Mouse (Mus musculus) neural tube, embryonic 13.5 days (tissue): ENCODE data around the gene Gm26965. TPM values are rescaled to one million over a fixed set of nuclear protein-coding genes. Genes with fewer than 3 reads are reported as not detected.
A peak's percentile ranks its signal among the peaks of the same experiment; 100 is the strongest.
"Not testable (repeated sequence)": the region's sequence is repeated elsewhere in the genome, so short reads cannot be mapped to it uniquely, and the experiment has no call there.

Source experiments
- ATAC-seq: fragments of 200-750 bp; cut with Nextera tagmentation; 2 replicates; pipeline ENCODE4 v1.8.0; 2017; ENCODE audit warnings: low read depth, mild to moderate bottlenecking, moderate TSS enrichment, moderate library complexity
- H3K27ac ChIP-seq: fragments of 300-500 bp; sonication (generic); replicated peaks from 2 replicates; pipeline ENCODE4 v1.5.1; 2015; ENCODE audit warnings: moderate library complexity, mild to moderate bottlenecking, inconsistent platforms
- H3K27me3 ChIP-seq: fragments of 300-500 bp; sonication (generic); 2 replicates; pipeline ENCODE4 v1.6.1; 2015; ENCODE audit warnings: mild to moderate bottlenecking, inconsistent platforms
- H3K36me3 ChIP-seq: fragments of 300-500 bp; sonication (generic); 2 replicates; pipeline ENCODE4 v1.6.1; 2015; ENCODE audit warnings: mild to moderate bottlenecking, inconsistent platforms
- H3K4me1 ChIP-seq: fragments of 300-500 bp; sonication (generic); replicated peaks from 2 replicates; pipeline ENCODE4 v1.6.1; 2015; ENCODE audit warnings: inconsistent platforms
- H3K4me2 ChIP-seq: fragments of 300-500 bp; sonication (generic); 2 replicates; pipeline ENCODE4 v1.6.1; 2015; ENCODE audit warnings: inconsistent platforms, mild to moderate bottlenecking, moderate library complexity
- H3K4me3 ChIP-seq: fragments of 300-500 bp; sonication (generic); 2 replicates; pipeline ENCODE4 v1.5.1; 2015; ENCODE audit warnings: mild to moderate bottlenecking, inconsistent platforms
- H3K9ac ChIP-seq: fragments of 300-500 bp; sonication (generic); 2 replicates; pipeline ENCODE4 v1.6.1; 2015; ENCODE audit warnings: moderate library complexity, mild to moderate bottlenecking, inconsistent platforms
- H3K9me3 ChIP-seq: fragments of 300-500 bp; sonication (generic); 2 replicates; pipeline ENCODE4 v1.6.1; 2016; ENCODE audit warnings: inconsistent platforms
- WGBS: fragments of 180-500 bp; shearing (Covaris S2); methylation state at CpG from one replicate; pipeline ENCODE4 v1.1.7; 2015; 5-methylcytosine and 5-hydroxymethylcytosine counted together
- polyA plus RNA-seq: library from polyadenylated mRNA; unstranded; fragments of >200 nt; fragmentation: Nextera tagmentation; extraction: Ambion mirVana; gene quantifications from 2 replicates; pipeline ENCODE4 v1.2.1, GENCODE M21; 2015

The Gm26965 gene
- polyA plus RNA-seq, 1 experiment from 2014 or later = not detected

GRCm38 (mm10) chr13:67483625-67484423 lies 42.1 kb downstream of the Gm26965 start, which contains the start of gene Zfp874b:
TSS of gene Zfp874b (minus strand) at chr13:67484258.
- H3K27me3 ChIP-seq = no peaks in the 10 kb centered on the region
- peak; percentile 97 for ATAC-seq
- peaks cover 12% of the 10 kb centered on the region for H3K36me3 ChIP-seq
- H3K4me3 ChIP-seq = peak within 1 kb of the TSS; percentile 59
- peak within 1 kb of the TSS; percentile 67 for H3K9ac ChIP-seq
- no peaks in the 10 kb centered on the region for H3K9me3 ChIP-seq
- peaks cover 13% of the 10 kb centered on the region for H3K4me1 ChIP-seq
- WGBS = 6% methylated on average over 20 of the region's 20 CpGs
- H3K27ac ChIP-seq = no peak within 1 kb of the TSS
- peak within 1 kb of the TSS; percentile 62 for H3K4me2 ChIP-seq

DNA sequence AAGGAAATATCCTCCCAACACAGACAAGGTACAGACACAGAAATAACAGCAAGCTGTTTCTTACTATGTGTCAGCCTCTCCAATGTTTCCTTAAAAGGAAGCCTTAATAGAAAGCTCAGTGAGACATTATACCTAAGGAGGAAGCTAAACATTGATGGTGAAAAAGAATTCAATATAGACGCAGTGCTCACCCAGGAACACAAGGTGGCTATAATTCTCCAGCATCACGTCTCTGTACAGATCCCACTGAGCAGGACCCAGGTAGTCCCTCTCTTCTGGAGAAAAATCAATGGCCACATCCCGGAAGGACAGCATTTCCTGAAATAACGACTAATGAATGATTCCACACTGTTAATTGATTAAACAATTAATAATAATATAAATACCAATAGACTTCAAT lies 44.4 kb downstream of the Gm26965 start:
- no peak for ATAC-seq
- no peaks in the 10 kb centered on the region for H3K9me3 ChIP-seq
- 72% methylated on average over 4 of the region's 4 CpGs for WGBS

GRCm38 (mm10) chr13:67469274-67469673 lies 56.7 kb downstream of the Gm26965 start:
- Histone ChIP-seq H3K4me1 (no peaks in the 10 kb centered on the region), H3K9me3 (no peaks in the 10 kb centered on the region), H3K27ac (no peak overlapping the region), H3K4me3 (no peak overlapping the region), H3K4me2 (no peak overlapping the region), H3K27me3 (no peaks in the 10 kb centered on the region), H3K9ac (no peak overlapping the region), H3K36me3 (peaks cover 25% of the 10 kb centered on the region)
- WGBS = 88% methylated on average over 3 of the region's 3 CpGs
- no peak for ATAC-seq

More for the DNA sequence above, 44.4 kb downstream of the Gm26965 start:
- H3K4me2 ChIP-seq = no peak overlapping the region
- no peak overlapping the region for H3K27ac ChIP-seq
- no peak overlapping the region for H3K4me3 ChIP-seq
- no peaks in the 10 kb centered on the region for H3K36me3 ChIP-seq
- H3K4me1 ChIP-seq = peaks cover 13% of the 10 kb centered on the region
- no peaks in the 10 kb centered on the region for H3K27me3 ChIP-seq
- no peak overlapping the region for H3K9ac ChIP-seq

- not testable (repeated sequence) for H3K4me1 ChIP-seq, H3K36me3 ChIP-seq, H3K27me3 ChIP-seq, H3K4me3 ChIP-seq, H3K4me2 ChIP-seq, ATAC-seq, H3K9ac ChIP-seq, H3K27ac ChIP-seq, H3K9me3 ChIP-seq
- 88% methylated on average over 3 of the region's 5 CpGs for WGBS
These were observed 62.3 kb downstream of the Gm26965 start for GRCm38 (mm10) chr13:67463506-67464185.

GRCm38 (mm10) chr13:67452021-67452309 lies 74.0 kb downstream of the Gm26965 start:
- Histone ChIP-seq H3K4me1 (peaks cover 11% of the 10 kb centered on the region), H3K27ac (no peak overlapping the region), H3K9ac (peak overlapping the region; percentile 74), H3K4me2 (peak overlapping the region; percentile 65), H3K27me3 (no peaks in the 10 kb centered on the region), H3K36me3 (peaks cover 11% of the 10 kb centered on the region), H3K9me3 (0 out of 2 replicates have a peak, but pooled peaks cover 3% of the 10 kb centered on the region), H3K4me3 (peak overlapping the region; percentile 50)
- ATAC-seq = peak; percentile 62; the same call in 1 of the 2 replicates
- 2% methylated on average over 3 of the region's 3 CpGs for WGBS

DNA sequence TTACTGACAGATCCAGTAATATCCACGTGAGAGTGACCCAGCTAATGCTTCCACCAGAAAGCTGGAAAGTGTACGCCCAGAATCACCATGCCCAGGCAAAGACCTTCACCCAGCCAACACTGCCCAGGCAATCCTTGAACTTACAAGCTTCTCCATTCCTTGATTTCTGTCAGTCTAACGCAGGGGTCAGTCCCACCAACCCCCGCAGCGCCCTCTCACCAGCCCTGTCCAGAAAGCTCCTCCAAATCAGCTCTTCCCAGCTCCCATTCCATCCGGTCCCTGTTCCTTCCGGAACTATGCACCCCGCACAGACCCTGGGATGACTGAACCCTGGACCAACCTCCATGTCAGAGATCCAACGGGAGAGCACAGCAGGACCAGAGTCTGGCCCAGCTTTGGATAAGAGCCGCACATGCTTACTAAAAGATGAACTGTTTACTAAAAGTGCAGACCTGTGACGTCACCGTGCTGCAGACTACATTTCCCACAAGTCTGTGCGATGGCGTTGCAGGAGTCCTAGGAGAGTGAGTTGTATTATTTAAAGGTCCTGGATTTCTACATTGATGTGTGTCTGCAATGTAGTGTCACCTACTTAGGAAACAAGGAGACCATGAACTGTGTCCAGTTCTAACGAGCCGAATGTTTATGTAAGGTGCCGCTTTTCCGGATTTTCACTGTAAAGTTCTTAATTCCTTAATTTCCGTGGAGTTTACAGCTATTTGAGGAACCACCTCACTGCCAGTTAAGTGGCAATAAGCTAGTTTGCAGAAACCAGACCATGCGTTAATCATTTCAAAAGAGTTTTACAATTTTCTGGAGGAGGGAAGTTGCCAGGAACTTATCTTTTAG lies 74.6 kb downstream of the Gm26965 start, which contains the start of gene Zfp874a:
Gene Zfp874a (minus strand): TSS at position 453 of the 849 bp plus-strand sequence.
- Histone ChIP-seq H3K4me1 (peaks cover 11% of the 10 kb centered on the region), H3K4me2 (peak within 1 kb of the TSS; percentile 65), H3K27me3 (no peaks in the 10 kb centered on the region), H3K9ac (peak within 1 kb of the TSS; percentile 74), H3K4me3 (peak within 1 kb of the TSS; percentile 50), H3K36me3 (peaks cover 16% of the 10 kb centered on the region), H3K27ac (no peak within 1 kb of the TSS), H3K9me3 (0 out of 2 replicates have a peak, but pooled peaks cover 5% of the 10 kb centered on the region)
- WGBS = 2% methylated on average over 20 of the region's 20 CpGs
- ATAC-seq = peak; percentile 97

Other genes with a start within 250 kb of the Gm26965 start
- 5.1 and 5.9 TPM in 2 replicates for gene Zfp458, start 247.7 kb downstream of the Gm26965 start, polyA plus RNA-seq
- gene Zfp457, start 219.7 kb downstream of the Gm26965 start, polyA plus RNA-seq = 0.88 and 1.2 TPM in 2 replicates
- gene Zfp595, start 193.6 kb downstream of the Gm26965 start, polyA plus RNA-seq = 1.6 and 2.2 TPM in 2 replicates
- not detected in 2 replicates for gene Gm28044, start 165.6 kb downstream of the Gm26965 start, polyA plus RNA-seq
- 0.82 and 1.0 TPM in 2 replicates for gene Zfp953, start 165.5 kb downstream of the Gm26965 start, polyA plus RNA-seq
- 0.58 TPM in 1 of 2 replicates, not detected in the other for gene Gm28041, start 150.4 kb downstream of the Gm26965 start, polyA plus RNA-seq
- 1.3 and 1.5 TPM in 2 replicates for gene Zfp456, start 150.3 kb downstream of the Gm26965 start, polyA plus RNA-seq
- 3.8 and 4.2 TPM in 2 replicates for gene Zfp429, start 126.3 kb downstream of the Gm26965 start, polyA plus RNA-seq
- gene Zfp459, start 104.7 kb downstream of the Gm26965 start, polyA plus RNA-seq = 0.73 and 0.91 TPM in 2 replicates
- gene Zfp874a, start 74.5 kb downstream of the Gm26965 start, polyA plus RNA-seq = 5.6 and 6.5 TPM in 2 replicates
- 2.5 TPM in 2 replicates for gene Zfp874b, start 41.9 kb downstream of the Gm26965 start, polyA plus RNA-seq
- 12.8 and 14.2 TPM in 2 replicates for gene Zfp58, start 25.6 kb downstream of the Gm26965 start, polyA plus RNA-seq
- gene Zfp87, start within 50 bp of the Gm26965 start, polyA plus RNA-seq = 31.8 and 33.5 TPM in 2 replicates
- gene Zfp748, start 27.7 kb upstream of the Gm26965 start, polyA plus RNA-seq = 14.0 and 15.5 TPM in 2 replicates
- 4.5 and 5.0 TPM in 2 replicates for gene Zfp729b, start 83.6 kb upstream of the Gm26965 start, polyA plus RNA-seq
- gene Gm49345, start 111.6 kb upstream of the Gm26965 start, polyA plus RNA-seq = not detected in 2 replicates
- 2.6 and 2.7 TPM in 2 replicates for gene Zfp729a, start 111.6 kb upstream of the Gm26965 start, polyA plus RNA-seq
- gene Zfp738, start 160.9 kb upstream of the Gm26965 start, polyA plus RNA-seq = 13.0 and 15.4 TPM in 2 replicates
- gene Zfp65, start 203.0 kb upstream of the Gm26965 start, polyA plus RNA-seq = 8.5 and 9.5 TPM in 2 replicates
- gene Zfp85, start 229.1 kb upstream of the Gm26965 start, polyA plus RNA-seq = 7.2 and 8.0 TPM in 2 replicates